Mouse (Mus musculus) liver, postnatal 0 days (tissue): ENCODE data around the gene Adipor1.

Experiments
- CTCF ChIP-seq: sonication (generic); IDR thresholded peaks from 2 replicates; pipeline ENCODE4 v1.5.1; 2016; ENCODE audit warnings: antibody characterized with exemption, low read depth
- EP300 ChIP-seq: IDR thresholded peaks from 2 replicates; pipeline ENCODE4 v1.6.1; 2016; ENCODE audit warnings: antibody characterized with exemption, low read depth, mild to moderate bottlenecking

DNA sequence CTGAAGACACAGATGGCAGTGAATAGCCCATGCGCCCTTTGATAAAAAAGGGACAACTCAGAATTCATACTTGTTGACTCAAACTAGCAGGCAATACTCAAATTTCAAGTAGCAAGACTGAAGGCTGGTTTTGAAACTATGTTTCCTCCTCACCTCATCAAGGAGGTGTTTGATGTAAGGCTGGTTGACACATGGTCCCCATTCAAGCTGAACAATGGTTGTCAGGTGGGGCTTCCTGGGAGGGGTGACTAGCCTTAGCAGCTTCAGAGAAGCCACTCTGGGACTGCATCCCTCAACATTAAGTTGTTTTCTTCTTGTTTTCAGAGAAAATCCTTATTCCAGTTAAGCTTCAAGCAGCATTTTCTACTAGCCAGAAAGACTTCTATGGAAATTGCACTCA is 29.5 kb upstream of the Adipor1 start, which contains the start of gene 4933406M09Rik:
- TF ChIP-seq EP300 (no peak), CTCF (no peak)
